7 mouse cellular contexts compared by ENCODE assay signal in the genomic region with DNA sequence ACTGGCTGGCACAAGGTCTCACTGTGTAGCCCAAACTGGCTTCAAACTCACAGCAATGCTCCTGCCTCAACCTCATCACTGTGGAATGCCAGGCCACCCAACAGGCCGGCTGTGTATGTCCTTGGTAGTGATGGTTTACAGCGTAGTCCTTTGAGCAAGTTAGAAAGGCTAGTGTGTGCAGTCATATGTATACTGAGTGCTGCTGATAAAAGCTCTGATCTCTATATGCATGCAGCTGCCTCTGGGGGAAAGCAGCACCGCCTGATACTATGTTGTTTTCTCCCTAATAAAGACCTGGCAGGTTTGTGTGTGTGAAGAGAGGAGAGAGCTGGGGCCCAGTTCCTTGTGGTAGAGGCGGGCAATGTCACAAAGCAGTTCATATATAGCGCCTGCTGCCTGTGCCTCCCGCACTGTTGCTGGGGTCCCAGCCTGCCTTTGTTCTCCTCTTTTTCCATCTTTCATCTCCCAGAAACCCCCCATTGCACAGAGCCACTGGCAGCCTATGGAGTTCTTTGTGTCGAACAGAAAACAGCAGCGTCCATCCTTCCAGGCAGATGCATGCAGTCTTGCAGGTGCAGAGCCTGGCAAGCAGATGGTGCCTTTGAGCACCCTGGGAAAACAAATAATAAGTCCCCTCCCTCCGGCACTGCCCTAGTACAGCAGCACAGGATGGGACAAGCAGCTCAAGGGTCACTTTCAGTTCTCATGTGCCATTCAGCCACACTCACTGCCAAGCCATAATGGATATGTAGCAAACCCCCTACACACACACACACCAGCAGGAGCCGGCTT.
DNase-seq lines count a peak whose midpoint lies in the region; ATAC-seq and TF ChIP-seq lines count a peak whose summit lies in the region.

No protein-coding gene starts in this region.

- H3K27me3 ChIP-seq in hindbrain, embryonic 13.5 days: no peaks in the 10 kb centered on the region
- H3K27me3 ChIP-seq in lung, postnatal 0 days (replicated peaks; ENCODE audit: insufficient read depth, low read length): no peaks in the 10 kb centered on the region
- no peaks in the 10 kb centered on the region for H3K27me3 ChIP-seq in stomach, embryonic 16.5 days (ENCODE audit: control insufficient read depth, insufficient read depth, low read length)

- H3K27ac ChIP-seq in hindbrain, embryonic 13.5 days: peak overlapping the region; percentile 91
- no peak overlapping the region; the same call in 1 of the 2 replicates for H3K27ac ChIP-seq in lung, postnatal 0 days (ENCODE audit: low read length)
- H3K27ac ChIP-seq in stomach, embryonic 16.5 days (ENCODE audit: low read length): peak overlapping the region; percentile 28

- no peak for TF ChIP-seq EP300 in lung, postnatal 0 days (IDR thresholded peaks at IDR 0.05)

- WGBS in hindbrain, embryonic 13.5 days: 10% methylated on average over 10 of the region's 10 CpGs
- WGBS in lung, postnatal 0 days: 43% methylated on average over 10 of the region's 10 CpGs
- 41% methylated on average over 10 of the region's 10 CpGs for WGBS in stomach, embryonic 16.5 days

- H3K4me3 ChIP-seq in hindbrain, embryonic 13.5 days: no peak overlapping the region
- H3K4me3 ChIP-seq in lung, postnatal 0 days (ENCODE audit: low read depth, low read length): no peak overlapping the region
- H3K4me3 ChIP-seq in stomach, embryonic 16.5 days (replicated peaks; ENCODE audit: low read length): no peak overlapping the region

- H3K9me3 ChIP-seq in hindbrain, embryonic 13.5 days: no peaks in the 10 kb centered on the region
- no peaks in the 10 kb centered on the region for H3K9me3 ChIP-seq in lung, postnatal 0 days (ENCODE audit: low read length)
- H3K9me3 ChIP-seq in stomach, embryonic 16.5 days (replicated peaks; ENCODE audit: control insufficient read depth, low read length): no peaks in the 10 kb centered on the region

- peak overlapping the region; percentile 31 for H3K9ac ChIP-seq in hindbrain, embryonic 13.5 days
- no peak overlapping the region for H3K9ac ChIP-seq in lung, postnatal 0 days (replicated peaks; ENCODE audit: low read depth)
- no peak overlapping the region for H3K9ac ChIP-seq in stomach, embryonic 16.5 days (ENCODE audit: low read length)

- peak; percentile 86 for ATAC-seq in hindbrain, embryonic 13.5 days (ENCODE audit: low FRiP score)
- peak; percentile 79 for ATAC-seq in lung, postnatal 0 days
- ATAC-seq in stomach, embryonic 16.5 days (ENCODE audit: insufficient read depth, low FRiP score): peak; percentile 67; the same call in 1 of the 2 replicates

- peak; percentile 29 to 30 for DNase-seq in urinary bladder, postnatal 36 days (ENCODE audit: low spot score in 2 of 2)
- no peak for DNase-seq in urinary bladder, adult 2 months (ENCODE audit: low spot score)
- DNase-seq in lung, postnatal 0 days (ENCODE audit: low spot score): peak; percentile 86
- no peak for DNase-seq in MN1 (ENCODE audit: low spot score)
- DNase-seq in left cerebral cortex, adult 9 months (ENCODE audit: low spot score in 2 of 2): no peak

- peaks cover 46% of the 10 kb centered on the region for H3K4me1 ChIP-seq in hindbrain, embryonic 13.5 days (replicated peaks)
- no peaks in the 10 kb centered on the region; the same call in 1 of the 2 replicates for H3K4me1 ChIP-seq in lung, postnatal 0 days (ENCODE audit: insufficient read depth, low read depth, low read length)
- H3K4me1 ChIP-seq in stomach, embryonic 16.5 days (ENCODE audit: control insufficient read depth, insufficient read depth, low read length): peaks cover 7% of the 10 kb centered on the region; the same call in 1 of the 2 replicates

- no peak overlapping the region for H3K4me2 ChIP-seq in hindbrain, embryonic 13.5 days
- H3K4me2 ChIP-seq in lung, postnatal 0 days (replicated peaks; ENCODE audit: low read depth, low read length): no peak overlapping the region; the same call in 1 of the 2 replicates
- no peak overlapping the region for H3K4me2 ChIP-seq in stomach, embryonic 16.5 days (ENCODE audit: low read depth, low read length)

- H3K36me3 ChIP-seq in hindbrain, embryonic 13.5 days: no peaks in the 10 kb centered on the region
- no peaks in the 10 kb centered on the region for H3K36me3 ChIP-seq in lung, postnatal 0 days (ENCODE audit: insufficient read depth, low read length)
- no peaks in the 10 kb centered on the region for H3K36me3 ChIP-seq in stomach, embryonic 16.5 days (ENCODE audit: control insufficient read depth, insufficient read depth, low read length)

- peak; percentile 62 for TF ChIP-seq CTCF in lung, postnatal 0 days (IDR thresholded peaks at IDR 0.05)

Comparison
In these comparisons a context has a peak if more than half of its experiments do, and no peak if none do; other contexts are left out.
1. DNase-seq: peak in urinary bladder, postnatal 36 days (2 of 2) and lung, postnatal 0 days (single experiment); none in urinary bladder, adult 2 months (single experiment), MN1 (single experiment) and left cerebral cortex, adult 9 months (0 of 2).
2. Peak in every context shown above with its lines, with median percentiles within 50 percentile points of each other: ATAC-seq.